Mouse (Mus musculus): ENCODE measurements around the gene Hnf4a.
"Not testable (repeated sequence)": the region's sequence is repeated elsewhere in the genome, so short reads cannot be mapped to it uniquely, and the experiment has no call there.

The Hnf4a gene

GRCm38 (mm10) chr2:163506300-163507004 lies at the start of gene Hnf4a:
TSS of gene Hnf4a (plus strand) at chr2:163506808.
- DNase-seq (ENCODE audit: low read depth, low spot score), result no peak

DNA sequence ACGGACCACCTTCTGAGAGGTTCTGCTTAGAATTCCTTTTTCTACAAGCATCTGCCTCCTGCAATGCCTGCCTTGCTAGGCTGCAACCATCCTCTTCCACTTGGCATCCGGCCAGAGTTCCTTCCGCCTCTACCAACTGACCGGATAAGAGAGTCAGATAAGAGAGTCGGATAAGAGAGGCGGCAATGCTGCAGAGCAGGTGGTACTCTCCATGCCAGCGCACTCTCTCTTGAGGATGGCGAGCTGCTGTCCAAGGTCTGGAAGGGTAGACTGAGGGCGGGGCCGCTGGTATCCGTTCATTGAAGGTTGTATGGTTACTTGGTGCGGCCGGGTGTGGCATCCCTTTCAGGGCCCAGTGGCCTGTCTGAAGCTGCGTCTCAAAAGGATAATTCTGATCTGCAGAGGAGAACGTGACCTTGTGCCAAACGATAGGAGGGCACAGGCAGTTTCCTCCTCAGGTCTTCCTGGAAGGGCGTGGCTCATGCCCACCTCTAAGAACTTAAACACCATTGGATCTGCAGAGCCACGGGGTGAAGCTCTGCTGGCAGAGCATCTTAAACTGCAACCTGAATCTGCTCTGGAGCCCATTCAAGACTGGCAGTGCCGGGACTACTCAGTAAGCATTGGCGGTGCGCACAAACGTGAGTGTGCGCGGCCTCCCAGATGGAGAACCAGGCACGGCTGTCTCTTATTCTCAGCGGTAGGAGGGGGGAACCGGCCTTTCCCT lies 47.9 kb upstream of the Hnf4a start:
- no peak for DNase-seq (ENCODE audit: low read depth, low spot score)

DNA sequence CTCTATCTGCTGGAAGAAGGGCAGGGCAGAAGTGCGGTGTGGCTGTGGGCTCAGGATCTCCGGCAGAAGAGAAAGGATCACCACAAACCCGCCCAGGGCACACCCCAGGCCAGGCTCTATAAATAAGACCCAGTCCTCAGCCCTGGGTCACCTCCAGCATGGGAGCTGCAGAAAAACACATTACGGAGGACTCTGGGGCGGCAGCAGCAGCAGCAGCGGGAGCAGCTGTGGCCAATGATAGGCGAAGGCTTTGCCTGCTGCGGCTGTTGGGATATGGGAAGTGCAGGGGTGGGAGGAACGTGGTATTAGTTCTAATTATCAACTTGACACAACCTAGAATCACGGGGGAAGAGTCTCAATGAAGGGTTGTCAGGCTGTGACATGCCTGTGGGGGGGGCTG lies 47.2 kb upstream of the Hnf4a start:
- no peak for DNase-seq (ENCODE audit: low read depth, low spot score)

GRCm38 (mm10) chr2:163460622-163461021 lies 46.0 kb upstream of the Hnf4a start:
- no peak for DNase-seq (ENCODE audit: low read depth, low spot score)

DNA sequence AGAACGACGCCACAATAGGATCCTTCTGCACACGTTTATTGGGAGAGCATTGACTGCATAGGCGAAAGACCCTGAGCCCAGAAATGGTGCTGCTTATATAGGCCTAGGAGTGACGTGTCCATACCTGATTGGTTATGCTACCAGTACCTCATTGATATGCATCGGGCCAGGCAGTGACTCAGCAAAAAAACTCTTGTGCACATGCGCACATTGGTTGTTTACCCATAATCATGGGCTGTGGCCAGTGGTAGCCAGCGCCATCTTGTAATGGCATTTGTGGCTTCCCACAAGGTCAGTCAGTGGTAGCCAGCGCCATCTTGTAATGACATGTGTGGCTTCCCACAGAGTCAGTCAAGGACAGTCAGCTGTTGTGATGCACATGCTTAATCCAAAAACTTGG lies 45.3 kb upstream of the Hnf4a start:
- DNase-seq (ENCODE audit: low read depth, low spot score), result not testable (repeated sequence)

GRCm38 (mm10) chr2:163462386-163462785 lies 44.2 kb upstream of the Hnf4a start:
- no peak for DNase-seq (ENCODE audit: low read depth, low spot score)

DNA sequence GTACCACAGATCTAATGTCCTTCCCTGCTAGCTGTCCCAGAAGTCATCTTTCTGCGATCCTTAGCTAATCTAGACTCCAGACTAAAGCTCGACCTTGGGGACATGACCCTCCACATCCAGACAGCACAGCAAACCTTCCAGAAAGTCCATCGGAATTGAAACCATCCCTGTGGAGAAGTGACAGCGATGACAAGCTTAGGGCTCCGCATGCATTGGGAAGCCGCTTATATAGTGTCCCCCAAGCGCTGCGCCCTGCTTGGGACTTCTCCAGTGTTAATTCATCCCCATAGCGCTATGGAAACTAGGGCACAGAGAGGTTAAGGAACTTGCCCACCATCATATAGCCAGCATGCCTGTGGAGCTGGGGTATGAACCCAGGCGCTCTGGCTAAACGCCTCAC lies 43.8 kb upstream of the Hnf4a start:
- DNase-seq (ENCODE audit: low read depth, low spot score), result no peak

- DNase-seq (ENCODE audit: low read depth, low spot score), result no peak
These were observed 43.3 kb upstream of the Hnf4a start for GRCm38 (mm10) chr2:163463251-163463769.

DNA sequence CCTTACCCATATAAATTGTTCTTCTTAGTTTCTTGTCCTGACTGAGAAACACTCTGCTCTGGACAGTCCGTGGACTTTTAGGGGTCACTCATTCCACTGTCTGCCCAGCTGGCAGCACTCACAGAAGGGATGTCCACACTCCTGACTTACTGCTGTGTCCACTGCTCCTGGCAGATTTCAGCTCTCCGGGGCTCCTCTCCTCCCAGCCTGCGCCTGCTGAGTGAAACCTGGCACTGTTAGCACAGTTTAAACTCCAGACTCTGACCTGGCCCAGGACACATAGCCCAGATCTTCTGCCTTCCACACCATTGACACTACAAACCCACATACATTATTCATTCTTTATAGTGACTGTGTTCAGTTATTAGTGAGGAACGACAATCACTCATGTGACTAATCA lies 42.6 kb upstream of the Hnf4a start:
- DNase-seq (ENCODE audit: low read depth, low spot score), result no peak

- DNase-seq (ENCODE audit: low read depth, low spot score), result no peak
These were observed 42.0 kb upstream of the Hnf4a start for GRCm38 (mm10) chr2:163464562-163464961.

- DNase-seq (ENCODE audit: low read depth, low spot score), result no peak
These were observed 39.8 kb upstream of the Hnf4a start for GRCm38 (mm10) chr2:163466771-163467170.

GRCm38 (mm10) chr2:163467585-163467984 lies 39.0 kb upstream of the Hnf4a start:
- no peak for DNase-seq (ENCODE audit: low read depth, low spot score)

DNA sequence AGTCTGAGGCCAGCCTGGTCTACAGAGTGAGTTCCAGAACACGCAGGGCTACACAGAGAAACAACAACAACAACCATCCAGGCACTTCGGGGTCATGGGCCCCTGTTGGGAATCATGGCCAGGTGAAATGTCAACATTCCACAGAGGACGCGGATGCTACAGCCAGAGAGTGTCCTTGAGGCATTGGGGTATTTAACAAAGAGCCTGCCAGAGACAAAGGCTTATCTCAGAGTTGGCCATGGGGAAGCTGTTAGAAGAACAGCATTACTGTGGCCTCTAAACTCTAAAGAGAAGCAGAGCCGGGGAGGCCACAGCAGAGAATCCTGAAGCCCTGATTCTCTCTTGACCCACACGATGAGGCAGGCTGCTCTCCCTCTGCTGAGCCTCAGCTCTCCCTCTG lies 37.7 kb upstream of the Hnf4a start:
- no peak for DNase-seq (ENCODE audit: low read depth, low spot score)

GRCm38 (mm10) chr2:163469711-163470110 lies 36.9 kb upstream of the Hnf4a start:
- DNase-seq (ENCODE audit: low read depth, low spot score), result no peak

- no peak for DNase-seq (ENCODE audit: low read depth, low spot score)
These were observed 35.5 kb upstream of the Hnf4a start for GRCm38 (mm10) chr2:163471136-163471535.

DNA sequence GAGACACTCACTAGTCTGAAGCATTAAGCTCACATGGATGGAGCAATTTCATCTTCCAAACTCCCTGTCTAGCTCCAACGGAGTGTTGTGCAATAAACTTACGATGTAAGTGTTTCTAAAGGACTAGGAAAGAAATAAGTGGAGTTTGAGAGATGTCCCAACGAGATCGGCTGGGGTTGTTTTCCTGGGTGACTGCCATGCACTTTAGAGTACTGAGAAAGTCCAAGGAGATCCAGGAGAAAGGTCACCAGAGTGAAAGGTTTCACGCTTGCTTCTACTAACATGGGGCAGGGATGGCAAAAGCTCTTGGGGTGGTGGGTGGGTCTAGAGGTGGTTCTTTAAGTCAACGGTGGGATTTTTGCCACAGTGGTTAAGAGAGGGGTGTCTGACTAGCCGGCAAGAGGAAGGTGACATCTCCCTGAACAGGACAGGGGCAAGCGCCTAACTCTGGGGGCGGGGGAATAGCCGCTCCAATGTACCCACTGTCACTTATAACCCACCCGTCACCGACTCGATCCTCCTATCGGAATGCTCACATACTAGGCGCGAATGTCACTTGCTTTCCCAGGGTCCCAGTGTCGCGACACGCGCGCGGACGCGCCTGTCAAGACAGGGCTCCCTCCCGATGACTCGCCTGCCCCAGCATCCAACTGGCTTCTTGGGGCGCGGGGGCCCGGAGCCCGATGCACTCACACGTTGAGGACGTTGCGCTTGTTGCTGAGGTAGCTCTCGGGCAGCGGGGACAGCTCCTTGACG lies 34.7 kb upstream of the Hnf4a start:
- peak; percentile 35 for DNase-seq (ENCODE audit: low read depth, low spot score)

- DNase-seq (ENCODE audit: low read depth, low spot score), result peak; percentile 99
These were observed 34.1 kb upstream of the Hnf4a start, which contains the start of gene Fitm2 for GRCm38 (mm10) chr2:163472466-163472851. TSS of gene Fitm2 (minus strand) at chr2:163472629.

GRCm38 (mm10) chr2:163480191-163480825 lies 26.3 kb upstream of the Hnf4a start:
- no peak for DNase-seq (ENCODE audit: low read depth, low spot score)

DNA sequence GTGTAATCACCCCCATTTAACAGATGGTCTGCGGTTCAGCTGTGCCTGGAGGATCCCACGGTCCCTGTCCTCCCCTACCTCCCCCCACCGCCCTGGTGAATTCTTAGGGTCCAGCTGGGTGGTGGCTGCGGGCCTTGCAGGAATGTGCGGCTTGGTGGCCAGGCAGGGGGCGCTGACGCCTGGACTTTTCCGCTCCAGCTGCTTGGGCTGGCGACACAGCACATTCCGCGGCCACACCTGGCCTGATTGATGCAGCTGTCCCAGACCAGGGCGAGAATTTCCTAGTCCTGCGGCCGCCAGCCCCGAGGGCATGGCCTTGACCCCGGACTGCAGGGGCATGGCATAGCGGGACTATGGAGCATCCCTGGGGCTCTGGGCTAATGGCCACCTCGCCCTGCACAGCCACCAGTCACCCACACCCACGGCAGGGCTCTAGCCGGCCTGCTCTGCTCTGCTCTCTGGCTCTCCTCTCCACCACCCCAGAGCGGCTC lies 25.0 kb upstream of the Hnf4a start:
- no peak for DNase-seq (ENCODE audit: low read depth, low spot score)

DNA sequence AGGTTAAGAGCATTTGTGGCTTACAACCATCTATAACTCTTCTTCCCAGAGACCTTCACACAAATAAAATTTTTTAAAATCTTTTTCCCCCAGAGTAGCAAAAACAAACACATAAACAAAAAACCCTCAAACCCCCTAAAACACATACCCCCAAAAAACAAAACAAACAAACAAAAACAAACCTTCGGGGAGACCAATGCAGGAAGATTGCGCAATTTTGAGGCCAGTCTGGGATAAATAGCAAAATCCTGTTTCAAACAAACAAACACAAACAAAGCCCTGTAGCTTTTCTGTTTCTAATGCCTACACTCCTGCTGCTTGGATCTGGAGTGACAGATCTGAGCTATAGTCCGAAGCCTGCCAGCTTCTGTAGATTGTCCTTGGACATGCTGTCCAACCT lies 19.2 kb upstream of the Hnf4a start:
- DNase-seq (ENCODE audit: low read depth, low spot score), result no peak

- no peak for DNase-seq (ENCODE audit: low read depth, low spot score)
These were observed 16.8 kb upstream of the Hnf4a start for GRCm38 (mm10) chr2:163489725-163490291.
